Mouse (Mus musculus) E14TG2a.4 (cell line): Measurements from ENCODE around the gene Ndufa7.

Experiments used
- CTCF ChIP-seq: conservative IDR thresholded peaks from 2 replicates; pipeline ENCODE4 v1.5.1; 2014; ENCODE audit warnings: low read length
- POU5F1 ChIP-seq: IDR thresholded peaks from 2 replicates; pipeline ENCODE4 v1.6.1; 2014; ENCODE audit warnings: low read length, borderline replicate concordance

GRCm38 (mm10) chr17:33802221-33802620 is 22.2 kb upstream of the Ndufa7 start:
- no peak for TF ChIP-seq POU5F1
- peak; percentile 82 for TF ChIP-seq CTCF
